Mouse (Mus musculus) heart, postnatal 25 days (tissue): ENCODE results near the gene Gfy. TPM values are rescaled to one million over a fixed set of nuclear protein-coding genes. Genes with fewer than 3 reads are reported as not detected.
A peak's percentile ranks its signal among the peaks of the same experiment; 100 is the strongest.

Experiments
- DNase-seq: peaks from one replicate; pipeline ENCODE4 v3.0.0; 2022; ENCODE audit warnings: low spot score
- intact Hi-C: fragments of 180-260 bp; cut with DNase I; formaldehyde crosslinking; loops from one replicate; pipeline ENCODE4 v1.15.1; 2025
- microRNA-seq: library from miRNA; unstranded; fragments of <30 nt; microRNA quantifications from one replicate; pipeline ENCODE4 v1.2.0, GENCODE M21; 2022
- total RNA-seq, 2 experiments: library from RNA; stranded (reverse); gene quantifications; 2 replicates each; pipeline ENCODE4 v1.2.3; 2021

Gfy gene
- total RNA-seq, 2 experiments from 2014 or later = not detected

- DNase-seq = no peak
- intact Hi-C loops = no loop called here
Measured at GRCm38 (mm10) chr7:45134544-45135026, 44.8 kb downstream of the Gfy start.

- intact Hi-C loops = no loop called here
- DNase-seq = no peak
Measured at GRCm38 (mm10) chr7:45133446-45134159, 45.8 kb downstream of the Gfy start.

GRCm38 (mm10) chr7:45131850-45132249 is 47.5 kb downstream of the Gfy start:
- intact Hi-C loops = no loop called here
- no peak for DNase-seq

GRCm38 (mm10) chr7:45129776-45130512 is 49.4 kb downstream of the Gfy start:
- DNase-seq = no peak
- intact Hi-C loops = loop anchor here (5.0 kb wide), 1 partner anchor 143 kb away; the partner anchor contains the start of gene Prmt1

GRCm38 (mm10) chr7:45129318-45129717 is 50.1 kb downstream of the Gfy start:
- intact Hi-C loops = loop anchor here (5.0 kb wide), 1 partner anchor 142 kb away; the partner anchor contains the start of gene Prmt1
- no peak for DNase-seq

- DNase-seq = peak; percentile 99
- intact Hi-C loops = loop anchor here (5.0 kb wide), 1 partner anchor 141 kb away; the partner anchor contains the start of gene Prmt1
Measured at GRCm38 (mm10) chr7:45128624-45129246, 50.6 kb downstream of the Gfy start, which contains the start of gene Rpl13a. Rpl13a (minus strand) TSS chr7:45128761.

GRCm38 (mm10) chr7:45127700-45128224 is 51.6 kb downstream of the Gfy start:
- DNase-seq = no peak
- intact Hi-C loops = loop anchor here (5.0 kb wide), 1 partner anchor 140 kb away; the partner anchor contains the start of gene Prmt1

- no peak for DNase-seq
- intact Hi-C loops = loop anchor here (5.0 kb wide), 1 partner anchor 140 kb away; the partner anchor contains the start of gene Prmt1
Measured at GRCm38 (mm10) chr7:45126844-45127699, 52.3 kb downstream of the Gfy start.

Small RNA genes within 50 kb of the gene (microRNA-seq; reads per million reads assigned to microRNA genes)
- gene Mir5121 (14.7 reads per million, percentile 31 among the genes with 10 or more reads in this experiment), gene Mir7055 (not detected)

Other genes starting within 250 kb of the Gfy start
- not detected for gene Tsks, start 236.4 kb downstream of the Gfy start, total RNA-seq
- 1 to 10 TPM; 2.7 to 3.1 TPM for gene Cpt1c, start 204.7 kb downstream of the Gfy start, total RNA-seq
- 100 to 1,000 TPM; 105 to 111 TPM for gene Prmt1, start 193.0 kb downstream of the Gfy start, total RNA-seq
- 10 to 100 TPM; 28.3 to 30.9 TPM for gene Irf3, start 181.9 kb downstream of the Gfy start, total RNA-seq
- gene Bcl2l12, start 180.9 kb downstream of the Gfy start, total RNA-seq = 10 to 100 TPM; 10.2 to 11.2 TPM
- gene Scaf1, start 163.2 kb downstream of the Gfy start, total RNA-seq = 10 to 100 TPM; 45.5 to 49.7 TPM
- gene Rras, start 161.6 kb downstream of the Gfy start, total RNA-seq = 10 to 100 TPM; 48.9 to 56.6 TPM
- 10 to 100 TPM; 23.2 to 27.7 TPM for gene Prr12, start 126.7 kb downstream of the Gfy start, total RNA-seq
- gene Nosip, start 117.1 kb downstream of the Gfy start, total RNA-seq = 10 to 100 TPM; 25.7 to 27.8 TPM
- 1 to 10 TPM; 6.8 to 7.1 TPM for gene Prrg2, start 116.9 kb downstream of the Gfy start, total RNA-seq
- gene Rcn3, start 87.3 kb downstream of the Gfy start, total RNA-seq = 10 to 100 TPM; 28.1 to 32.4 TPM
- gene Fcgrt, start 75.7 kb downstream of the Gfy start, total RNA-seq = 10 to 100 TPM; 66.1 to 71.7 TPM
- 100 to 1,000 TPM; 517 to 569 TPM for gene Rps11, start 55.1 kb downstream of the Gfy start, total RNA-seq
- 100 to 1,000 TPM; 613 to 620 TPM for gene Rpl13a, start 50.8 kb downstream of the Gfy start, total RNA-seq
- gene Gm45713, start 43.3 kb downstream of the Gfy start, total RNA-seq = not detected
- 10 to 100 TPM in 1 of 2 experiments, 1 to 10 TPM in 1; 5.3 to 15.0 TPM for gene Flt3l, start 43.1 kb downstream of the Gfy start, total RNA-seq
- gene Pih1d1, start 25.3 kb downstream of the Gfy start, total RNA-seq = 10 to 100 TPM; 29.7 to 30.9 TPM
- gene Aldh16a1, start 25.0 kb downstream of the Gfy start, total RNA-seq = 10 to 100 TPM; 23.5 to 37.6 TPM
- gene Slc17a7, start 15.6 kb downstream of the Gfy start, total RNA-seq = 10 to 100 TPM; 18.1 to 18.7 TPM
- gene Pth2, start 1.4 kb upstream of the Gfy start, total RNA-seq = not detected
- gene Ccdc155, start 25.3 kb upstream of the Gfy start, total RNA-seq = not detected
- gene Dkkl1, start 32.6 kb upstream of the Gfy start, total RNA-seq = not detected
- 10 to 100 TPM in 1 of 2 experiments, 1 to 10 TPM in 1; 7.0 to 12.0 TPM for gene Tead2, start 36.2 kb upstream of the Gfy start, total RNA-seq
- gene Cd37, start 59.5 kb upstream of the Gfy start, total RNA-seq = 1 to 10 TPM; 2.9 to 3.2 TPM
- gene Slc6a16, start 61.5 kb upstream of the Gfy start, total RNA-seq = not detected
- not detected for gene Slc6a21, start 97.9 kb upstream of the Gfy start, total RNA-seq
- gene Trpm4, start 154.2 kb upstream of the Gfy start, total RNA-seq = 10 to 100 TPM; 23.5 to 25.0 TPM
- gene Hrc, start 155.7 kb upstream of the Gfy start, total RNA-seq = 100 to 1,000 TPM; 773 to 825 TPM
- gene Ppfia3, start 187.4 kb upstream of the Gfy start, total RNA-seq = under 1 TPM; 0.18 to 0.25 TPM
- gene Lin7b, start 191.0 kb upstream of the Gfy start, total RNA-seq = 1 to 10 TPM; 1.8 to 2.0 TPM
- gene Snrnp70, start 216.2 kb upstream of the Gfy start, total RNA-seq = 100 to 1,000 TPM; 110 to 111 TPM
- 1 to 10 TPM; 3.2 to 3.7 TPM for gene Kcna7, start 226.1 kb upstream of the Gfy start, total RNA-seq
- gene Ntf5, start 234.1 kb upstream of the Gfy start, total RNA-seq = under 1 TPM; 0.14 to 0.39 TPM
- not detected for gene Lhb, start 241.3 kb upstream of the Gfy start, total RNA-seq